Mouse (Mus musculus): Measurements from ENCODE around the gene Smarce1.

- no peak for TF ChIP-seq CTCF (IDR thresholded peaks at IDR 0.05; ENCODE audit: low read depth, low read length)
- TF ChIP-seq POLR2A (IDR thresholded peaks at IDR 0.05; ENCODE audit: borderline replicate concordance, low read depth, low read length) = no peak
Observed at GRCm38 (mm10) chr11:99186836-99187235, 44.0 kb downstream of the Smarce1 start.

Data from bone marrow macrophage, adult 2 months (primary cell).